Mouse (Mus musculus) embryonic facial prominence, embryonic 10.5 days (tissue): ENCODE measurements at regions not wholly inside any gene's neighbourhood (a gene's known extent, or its start where the extent isn't known, plus 50 kb on each side); places are given as distances from the start of the nearest gene placed in this dataset.

ENCODE experiments used
- DNase-seq: peaks from one replicate; pipeline ENCODE4 v3.0.0-alpha.2; 2017; ENCODE audit warnings: low spot score
- H3K27ac ChIP-seq: fragments of 300-500 bp; sonication (generic); replicated peaks from 2 replicates; pipeline ENCODE4 v1.5.1; 2016; ENCODE audit warnings: mild to moderate bottlenecking
- H3K27me3 ChIP-seq: fragments of 300-500 bp; sonication (generic); replicated peaks from 2 replicates; pipeline ENCODE4 v1.6.1; 2016; ENCODE audit warnings: low read depth, mild to moderate bottlenecking; ENCODE audit not compliant: poor library complexity, severe bottlenecking
- H3K36me3 ChIP-seq: fragments of 300-500 bp; sonication (generic); replicated peaks from 2 replicates; pipeline ENCODE4 v1.6.1; 2016; ENCODE audit warnings: mild to moderate bottlenecking, moderate library complexity
- H3K4me1 ChIP-seq: fragments of 300-500 bp; sonication (generic); 2 replicates; pipeline ENCODE4 v1.6.1; 2016
- H3K4me3 ChIP-seq: fragments of 300-500 bp; sonication (generic); 2 replicates; pipeline ENCODE4 v1.5.1; 2016; ENCODE audit warnings: mild to moderate bottlenecking, moderate library complexity
- H3K9me3 ChIP-seq: fragments of 300-500 bp; sonication (generic); 2 replicates; pipeline ENCODE4 v1.6.1; 2016; ENCODE audit warnings: mild to moderate bottlenecking
- WGBS: fragments of 180-500 bp; shearing (Covaris S2); methylation state at CpG from one replicate; pipeline ENCODE4 v1.1.7; 2016; 5-methylcytosine and 5-hydroxymethylcytosine counted together

- no peaks in the 10 kb centered on the region for H3K36me3 ChIP-seq
- H3K27ac ChIP-seq = 0 out of 2 replicates have a peak overlapping the region, but pooled peaks have one; percentile 6
- 85% methylated on average over 10 of the region's 10 CpGs for whole genome bisulfite sequencing
- DNase-seq = no peak
- H3K4me3 ChIP-seq = no peak overlapping the region
- H3K9me3 ChIP-seq = no peaks in the 10 kb centered on the region
- peaks cover 25% of the 10 kb centered on the region for H3K4me1 ChIP-seq
- no peaks in the 10 kb centered on the region for H3K27me3 ChIP-seq
Observed at GRCm38 (mm10) chr8:35915878-35916518, 150.4 kb downstream of the Gm19410 start.

DNA sequence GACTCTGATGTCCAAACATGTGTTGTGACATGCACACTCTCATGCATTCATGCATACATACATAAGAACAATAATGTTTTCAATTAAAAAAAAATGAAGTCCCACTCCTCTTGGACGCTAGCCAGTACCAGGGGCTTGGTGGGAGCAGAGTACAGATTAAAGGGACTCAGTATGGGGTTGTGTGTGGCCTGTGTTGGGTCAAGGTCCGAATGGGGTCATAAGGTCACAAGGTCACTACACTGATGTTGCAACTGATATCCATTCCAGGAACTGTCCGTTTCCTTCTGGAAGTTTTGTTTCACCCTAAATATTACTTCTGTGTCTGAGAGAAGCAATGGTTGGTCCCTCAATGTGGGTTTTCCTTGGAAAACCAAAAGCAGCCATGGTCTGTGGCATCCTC, 152.0 kb downstream of the Gm19410 start:
- H3K9me3 ChIP-seq = no peaks in the 10 kb centered on the region
- DNase-seq = no peak
- no peaks in the 10 kb centered on the region for H3K36me3 ChIP-seq
- peaks cover 25% of the 10 kb centered on the region for H3K4me1 ChIP-seq
- no peaks in the 10 kb centered on the region for H3K27me3 ChIP-seq
- 42% methylated on average over 3 of the region's 3 CpGs for WGBS
- H3K27ac ChIP-seq = no peak overlapping the region
- H3K4me3 ChIP-seq = no peak overlapping the region

GRCm38 (mm10) chr8:35919451-35919850, 153.9 kb downstream of the Gm19410 start:
- Histone ChIP-seq H3K36me3 (no peaks in the 10 kb centered on the region), H3K9me3 (no peaks in the 10 kb centered on the region), H3K27me3 (no peaks in the 10 kb centered on the region), H3K4me3 (no peak overlapping the region), H3K4me1 (peaks cover 25% of the 10 kb centered on the region), H3K27ac (no peak overlapping the region)
- 80% methylated on average over 6 of the region's 6 CpGs for WGBS
- DNase-seq = no peak

DNA sequence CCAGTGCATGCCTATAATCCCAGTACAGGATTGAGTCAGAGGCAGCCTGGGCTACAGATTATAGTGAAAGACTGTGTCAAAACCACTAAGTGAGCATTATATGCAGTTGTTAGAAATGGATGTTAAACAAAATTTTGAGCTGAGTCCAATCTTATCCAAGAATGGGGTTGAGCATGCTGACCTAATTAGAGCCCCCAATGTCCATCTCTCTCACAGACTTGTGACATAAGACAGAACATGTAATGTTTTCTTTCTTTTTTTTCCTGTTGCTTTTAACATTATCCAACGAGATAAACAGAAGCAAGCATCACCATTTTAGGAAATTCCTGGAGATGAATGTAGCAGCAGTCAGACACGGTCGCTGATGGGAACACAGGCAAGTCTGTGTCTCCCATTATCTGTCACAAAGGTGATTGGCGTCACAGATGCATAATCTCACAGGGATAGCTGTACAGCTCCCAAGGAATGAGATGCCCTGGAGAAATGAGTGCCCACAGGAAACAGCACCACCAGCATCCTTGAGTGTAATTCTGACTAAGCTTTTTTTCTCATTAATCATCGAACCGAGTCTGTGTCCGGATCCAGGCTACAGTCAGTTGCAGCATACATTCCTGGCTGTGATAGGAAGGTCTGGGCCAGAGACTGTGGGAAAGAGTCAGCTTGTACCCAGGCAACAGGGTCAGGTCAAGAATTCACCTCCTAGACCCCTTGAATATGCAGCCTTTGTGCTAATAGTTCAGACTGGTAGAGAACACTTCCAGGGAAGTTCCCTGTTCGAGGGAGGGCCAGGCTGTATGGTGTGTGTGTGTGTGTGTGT, 154.5 kb downstream of the Gm19410 start:
- no peaks in the 10 kb centered on the region for H3K36me3 ChIP-seq
- 45% methylated on average over 8 of the region's 8 CpGs for WGBS
- H3K4me3 ChIP-seq = no peak overlapping the region
- H3K27me3 ChIP-seq = no peaks in the 10 kb centered on the region
- H3K27ac ChIP-seq = no peak overlapping the region
- peak; percentile 17 for DNase-seq
- H3K4me1 ChIP-seq = peaks cover 25% of the 10 kb centered on the region
- no peaks in the 10 kb centered on the region for H3K9me3 ChIP-seq

- Histone ChIP-seq H3K27ac (no peak overlapping the region), H3K27me3 (no peaks in the 10 kb centered on the region), H3K36me3 (no peaks in the 10 kb centered on the region), H3K4me3 (no peak overlapping the region), H3K4me1 (peaks cover 17% of the 10 kb centered on the region), H3K9me3 (no peaks in the 10 kb centered on the region)
- DNase-seq = no peak
- WGBS = 79% methylated on average over 1 of the region's 1 CpGs
Observed at GRCm38 (mm10) chr8:35924026-35924425, 158.4 kb downstream of the Gm19410 start.

DNA sequence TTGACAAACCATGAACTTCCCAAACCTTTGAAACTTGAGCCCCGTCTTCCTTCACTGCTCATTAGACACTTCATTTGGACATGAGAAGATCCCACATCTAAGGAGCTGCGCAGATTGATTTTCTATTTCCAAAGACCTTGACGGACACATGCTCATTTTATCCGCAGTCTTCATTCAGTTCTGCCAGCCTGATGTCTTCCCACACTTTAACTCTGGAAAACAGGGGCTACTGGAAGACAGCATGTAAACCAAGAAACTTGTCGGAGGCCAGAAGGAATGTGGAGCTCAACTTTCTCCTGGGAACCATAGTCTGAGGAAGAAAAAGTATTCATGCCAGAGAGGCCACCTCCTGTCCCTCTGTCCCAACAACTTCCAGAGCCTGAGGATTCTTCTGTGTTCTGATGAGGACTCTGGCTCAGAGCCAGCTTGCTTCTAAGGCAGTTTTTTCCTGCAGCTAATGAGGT, 161.8 kb downstream of the Gm19410 start:
- H3K27me3 ChIP-seq = no peaks in the 10 kb centered on the region
- no peaks in the 10 kb centered on the region for H3K9me3 ChIP-seq
- no peaks in the 10 kb centered on the region for H3K36me3 ChIP-seq
- WGBS = 81% methylated on average over 5 of the region's 5 CpGs
- H3K4me3 ChIP-seq = no peak overlapping the region
- peaks cover 3% of the 10 kb centered on the region; the same call in 1 of the 2 replicates for H3K4me1 ChIP-seq
- DNase-seq = no peak
- no peak overlapping the region for H3K27ac ChIP-seq

- Histone ChIP-seq H3K36me3 (no peaks in the 10 kb centered on the region), H3K27me3 (no peaks in the 10 kb centered on the region), H3K4me3 (no peak overlapping the region), H3K27ac (no peak overlapping the region), H3K9me3 (no peaks in the 10 kb centered on the region), H3K4me1 (peaks cover 3% of the 10 kb centered on the region; the same call in 1 of the 2 replicates)
- DNase-seq = no peak
- WGBS = 50% methylated on average over 4 of the region's 4 CpGs
Observed at GRCm38 (mm10) chr8:35930291-35930690, 164.7 kb downstream of the Gm19410 start.

DNA sequence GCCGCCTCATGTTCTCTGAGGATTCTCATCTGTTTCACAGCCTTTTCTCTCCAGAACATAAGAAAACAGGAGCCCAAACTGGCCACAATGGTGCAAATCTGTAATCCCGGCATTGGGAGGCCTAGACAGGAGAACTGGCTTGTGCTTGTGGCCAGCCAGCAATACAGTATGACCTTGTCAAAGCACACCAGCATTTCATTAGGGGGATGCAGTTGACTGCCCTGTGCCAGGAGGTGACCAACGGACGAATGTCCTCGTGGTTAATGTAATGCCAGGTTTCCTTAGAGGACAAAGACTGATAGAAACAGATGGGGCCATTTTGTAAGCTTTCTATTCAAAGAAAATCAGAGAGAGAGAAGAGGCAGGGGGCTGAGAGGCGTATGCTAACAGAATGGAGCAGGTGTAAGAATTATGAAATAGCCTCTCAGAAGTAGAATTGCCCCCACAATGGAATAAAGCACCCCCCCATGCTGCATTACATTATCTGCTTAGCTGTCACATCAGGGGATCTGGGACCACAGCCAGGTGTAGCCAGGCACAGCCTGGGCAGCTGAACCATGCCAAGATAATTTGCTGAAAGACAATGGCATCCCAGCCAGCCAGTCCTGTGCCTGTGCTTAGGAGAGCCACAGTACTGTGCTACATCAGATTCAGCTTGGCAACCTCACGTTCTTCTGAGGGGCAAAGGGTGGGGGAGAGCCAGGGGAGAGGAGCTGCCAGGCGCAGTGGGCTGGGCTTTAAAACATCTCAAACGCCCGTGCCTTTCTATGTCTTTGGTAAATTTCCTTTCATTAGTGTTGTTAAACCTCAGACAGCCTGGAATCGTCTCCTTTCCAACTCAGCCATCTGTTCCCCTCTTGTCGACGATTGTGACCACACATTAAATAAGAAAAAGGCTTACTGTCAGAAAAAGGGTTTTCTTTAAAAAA, 167.9 kb downstream of the Gm19410 start:
- Histone ChIP-seq H3K27me3 (no peaks in the 10 kb centered on the region), H3K36me3 (no peaks in the 10 kb centered on the region), H3K27ac (no peak overlapping the region), H3K9me3 (no peaks in the 10 kb centered on the region), H3K4me3 (no peak overlapping the region), H3K4me1 (no peaks in the 10 kb centered on the region)
- DNase-seq = no peak
- 73% methylated on average over 13 of the region's 13 CpGs for WGBS

- no peak for DNase-seq
- no peaks in the 10 kb centered on the region for H3K9me3 ChIP-seq
- no peaks in the 10 kb centered on the region for H3K36me3 ChIP-seq
- H3K27me3 ChIP-seq = no peaks in the 10 kb centered on the region
- H3K4me1 ChIP-seq = no peaks in the 10 kb centered on the region
- no peak overlapping the region for H3K4me3 ChIP-seq
- H3K27ac ChIP-seq = no peak overlapping the region
- 87% methylated on average over 7 of the region's 7 CpGs for WGBS
Observed at GRCm38 (mm10) chr8:35934115-35934607, 168.6 kb downstream of the Gm19410 start.

- no peak for DNase-seq
- no peaks in the 10 kb centered on the region for H3K36me3 ChIP-seq
- no peaks in the 10 kb centered on the region for H3K27me3 ChIP-seq
- H3K4me1 ChIP-seq = no peaks in the 10 kb centered on the region
- H3K4me3 ChIP-seq = no peak overlapping the region
- no peak overlapping the region for H3K27ac ChIP-seq
- 98% methylated on average over 1 of the region's 1 CpGs for WGBS
- no peaks in the 10 kb centered on the region for H3K9me3 ChIP-seq
Observed at GRCm38 (mm10) chr8:35935034-35935433, 169.4 kb downstream of the Gm19410 start.

GRCm38 (mm10) chr8:35939199-35939598, 173.6 kb downstream of the Gm19410 start:
- Histone ChIP-seq H3K27ac (no peak overlapping the region), H3K27me3 (no peaks in the 10 kb centered on the region), H3K9me3 (no peaks in the 10 kb centered on the region), H3K4me1 (no peaks in the 10 kb centered on the region), H3K4me3 (no peak overlapping the region), H3K36me3 (no peaks in the 10 kb centered on the region)
- no peak for DNase-seq
- WGBS = 93% methylated on average over 9 of the region's 9 CpGs

DNA sequence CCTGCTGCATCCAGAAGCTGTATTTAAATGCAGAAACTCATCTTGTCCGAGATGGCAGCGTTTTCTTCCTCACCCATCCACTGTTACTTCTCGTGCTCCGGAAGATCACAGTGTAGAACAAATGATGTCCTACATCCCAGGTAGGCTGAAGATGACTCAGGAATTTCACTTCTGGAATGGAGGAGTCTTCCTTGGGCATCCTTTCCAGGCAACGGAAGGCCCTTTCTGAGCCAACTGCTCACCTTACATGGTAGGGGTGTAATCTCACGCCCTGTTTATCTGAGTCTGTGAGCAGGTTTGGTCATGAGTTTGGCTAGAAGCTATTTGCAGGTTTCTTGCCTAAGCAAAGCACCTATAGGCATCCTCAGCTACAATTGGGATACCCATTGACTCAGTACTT, 176.9 kb downstream of the Gm19410 start:
- Histone ChIP-seq H3K4me1 (peaks cover 16% of the 10 kb centered on the region), H3K4me3 (no peak overlapping the region), H3K9me3 (no peaks in the 10 kb centered on the region), H3K27ac (no peak overlapping the region), H3K36me3 (no peaks in the 10 kb centered on the region), H3K27me3 (no peaks in the 10 kb centered on the region)
- WGBS = 92% methylated on average over 6 of the region's 6 CpGs
- no peak for DNase-seq
